Mouse (Mus musculus) heart, adult 11 months (tissue): Measurements from ENCODE around the gene Cracr2b.

Experiments used
- DNase-seq: peaks from one replicate; pipeline ENCODE4 v3.0.0; 2022

Cracr2b gene

DNA sequence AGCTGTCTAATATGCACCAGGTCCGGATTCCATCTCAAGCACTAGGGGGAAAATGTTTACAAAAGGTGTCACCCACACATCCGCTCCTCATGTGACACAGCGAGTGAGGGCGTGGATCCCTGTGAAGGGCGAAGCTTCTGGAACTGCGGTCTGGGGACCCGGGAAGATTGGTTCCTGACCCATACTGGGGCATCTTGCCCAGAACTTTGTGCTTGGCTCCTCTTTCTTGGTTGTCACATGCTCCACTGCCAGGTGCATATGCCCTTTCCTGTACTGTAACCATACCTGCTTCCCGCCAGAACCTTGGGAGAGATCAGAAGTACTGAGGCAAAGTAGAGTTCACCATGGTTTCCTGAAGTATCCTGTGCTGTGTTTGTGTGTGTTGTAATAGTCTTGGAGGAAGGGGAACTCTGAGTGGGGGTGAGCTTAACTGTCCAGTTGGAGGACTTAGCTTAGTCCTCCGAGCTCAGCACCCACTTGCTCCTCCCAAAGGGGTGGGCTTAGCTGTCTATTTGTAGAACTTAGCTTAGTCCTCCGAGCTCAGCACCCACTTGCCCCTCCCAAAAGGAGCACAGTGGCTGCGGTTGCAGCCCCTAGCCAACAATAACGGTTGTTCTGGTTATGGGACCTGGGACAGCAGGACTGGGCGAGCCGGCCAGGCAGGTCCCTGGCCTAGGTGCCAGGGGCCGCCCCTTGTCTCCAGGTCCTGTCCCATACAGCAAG lies at the start of gene Cracr2b:
Cracr2b (plus strand) TSS at position 704 of the 723 bp plus-strand sequence.
- peak; percentile 98 for DNase-seq

DNA sequence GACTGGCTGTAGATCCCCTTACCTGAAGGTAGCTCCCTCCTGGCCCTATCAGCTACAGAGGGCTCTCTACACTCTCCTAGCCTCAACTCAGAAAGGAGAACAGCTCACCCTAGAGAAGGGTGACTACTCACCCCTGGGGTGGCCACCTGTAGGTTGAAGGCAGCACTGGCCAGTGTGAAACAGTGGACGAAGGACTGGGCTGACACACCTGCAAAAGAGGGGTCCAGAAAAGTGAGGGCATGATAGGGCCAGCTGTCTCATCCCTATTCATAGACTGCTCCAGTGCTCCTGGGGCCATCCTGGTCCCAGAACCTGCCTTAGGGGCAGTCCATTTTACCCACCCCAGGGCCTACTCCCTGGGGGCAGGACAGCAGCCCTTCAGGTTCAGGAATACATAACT lies 49.2 kb upstream of the Cracr2b start:
- DNase-seq, result peak; percentile 92

DNA sequence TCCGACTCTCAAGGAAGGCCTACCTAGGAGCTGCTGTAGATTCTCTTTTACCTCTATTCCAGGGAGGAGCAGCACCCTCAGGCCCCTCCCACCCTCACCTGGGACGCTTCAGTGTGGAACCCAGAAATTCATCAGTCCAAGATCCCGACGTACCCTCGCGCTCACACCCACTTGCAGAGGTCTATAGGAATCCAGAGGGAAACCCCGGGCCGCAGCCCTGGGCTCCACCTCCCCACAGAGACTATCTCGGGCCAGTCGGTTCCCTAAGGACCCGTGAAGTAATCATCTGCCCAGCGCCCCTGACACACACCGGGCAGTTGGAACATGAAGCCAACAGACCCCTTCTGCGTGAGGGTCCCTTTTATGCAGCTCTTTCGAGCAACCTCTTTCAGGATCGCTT lies 47.6 kb upstream of the Cracr2b start:
- peak; percentile 95 for DNase-seq

DNA sequence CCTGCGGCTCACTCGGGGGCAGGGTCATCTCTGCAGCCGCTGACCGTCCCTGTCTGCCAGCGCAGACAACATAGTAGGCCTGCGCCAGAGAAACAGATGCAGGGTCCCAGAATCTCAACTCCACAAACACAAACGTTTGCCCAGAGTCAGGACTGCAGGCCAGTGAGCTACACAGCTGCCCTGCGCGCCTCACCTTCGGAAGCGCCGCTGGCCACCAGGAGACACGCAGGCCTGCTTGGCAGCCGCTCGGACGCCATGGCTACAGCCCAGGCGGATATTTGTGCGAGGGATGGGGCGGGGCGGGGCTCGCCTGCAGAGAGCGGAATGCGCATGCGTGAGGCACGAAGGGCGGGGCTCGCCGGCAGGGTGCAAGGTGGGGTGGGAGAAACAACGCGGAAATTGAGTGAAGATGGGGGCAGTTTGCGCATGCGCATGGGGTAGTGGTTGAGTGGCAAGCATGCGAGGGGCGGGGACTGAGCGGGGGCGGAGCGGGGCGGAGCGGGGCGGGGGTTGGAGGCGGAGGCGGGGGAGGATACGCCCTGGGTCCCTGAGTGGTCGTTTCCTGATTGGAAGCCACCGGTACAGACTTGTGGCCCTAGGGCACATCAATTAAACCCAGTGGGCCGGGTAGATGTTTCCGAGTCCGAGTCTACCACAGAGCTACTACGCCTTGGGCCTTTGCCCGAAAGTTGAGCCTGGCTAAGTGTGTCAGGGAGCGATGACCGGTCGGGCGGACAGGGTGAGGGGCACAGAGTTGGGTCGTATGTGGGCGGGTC lies 46.9 kb upstream of the Cracr2b start, which contains the start of gene Gatd1:
Gatd1 (minus strand) TSS at position 328 of the 776 bp plus-strand sequence.
- DNase-seq, result peak; percentile 100

DNA sequence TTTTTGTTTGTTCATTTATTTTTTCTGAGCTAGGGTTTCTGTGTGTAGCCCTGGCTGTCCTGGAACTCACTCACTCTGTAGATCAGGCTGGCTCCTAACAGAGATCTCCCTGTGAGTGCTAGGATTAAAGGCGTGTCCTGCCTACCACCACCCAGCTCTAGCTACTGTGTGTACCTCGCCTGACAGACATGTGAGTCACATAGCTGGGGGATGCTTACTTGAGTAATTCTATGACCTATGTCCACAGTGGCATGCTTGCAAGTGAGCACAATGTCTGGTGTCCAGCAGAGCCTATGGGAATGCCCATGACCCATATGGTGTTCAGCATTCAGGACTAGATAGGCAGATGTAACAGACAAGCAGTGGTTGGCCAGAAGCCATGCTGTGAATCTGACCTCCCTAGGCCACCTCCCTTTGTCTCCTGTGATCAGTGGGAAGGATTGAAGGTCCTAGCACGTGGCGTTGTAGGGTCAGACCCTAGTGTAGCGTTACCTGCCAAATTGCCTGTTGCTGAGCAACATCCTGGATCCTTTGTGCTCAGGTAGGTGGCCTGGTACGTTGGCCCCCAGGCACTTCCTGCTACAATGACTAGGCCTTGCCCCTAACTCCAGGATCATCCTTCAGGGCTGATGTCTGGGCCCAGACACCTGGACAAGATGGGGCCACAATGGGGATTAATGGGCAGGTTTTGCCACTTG lies 44.6 kb upstream of the Cracr2b start:
- DNase-seq, result peak; percentile 87

DNA sequence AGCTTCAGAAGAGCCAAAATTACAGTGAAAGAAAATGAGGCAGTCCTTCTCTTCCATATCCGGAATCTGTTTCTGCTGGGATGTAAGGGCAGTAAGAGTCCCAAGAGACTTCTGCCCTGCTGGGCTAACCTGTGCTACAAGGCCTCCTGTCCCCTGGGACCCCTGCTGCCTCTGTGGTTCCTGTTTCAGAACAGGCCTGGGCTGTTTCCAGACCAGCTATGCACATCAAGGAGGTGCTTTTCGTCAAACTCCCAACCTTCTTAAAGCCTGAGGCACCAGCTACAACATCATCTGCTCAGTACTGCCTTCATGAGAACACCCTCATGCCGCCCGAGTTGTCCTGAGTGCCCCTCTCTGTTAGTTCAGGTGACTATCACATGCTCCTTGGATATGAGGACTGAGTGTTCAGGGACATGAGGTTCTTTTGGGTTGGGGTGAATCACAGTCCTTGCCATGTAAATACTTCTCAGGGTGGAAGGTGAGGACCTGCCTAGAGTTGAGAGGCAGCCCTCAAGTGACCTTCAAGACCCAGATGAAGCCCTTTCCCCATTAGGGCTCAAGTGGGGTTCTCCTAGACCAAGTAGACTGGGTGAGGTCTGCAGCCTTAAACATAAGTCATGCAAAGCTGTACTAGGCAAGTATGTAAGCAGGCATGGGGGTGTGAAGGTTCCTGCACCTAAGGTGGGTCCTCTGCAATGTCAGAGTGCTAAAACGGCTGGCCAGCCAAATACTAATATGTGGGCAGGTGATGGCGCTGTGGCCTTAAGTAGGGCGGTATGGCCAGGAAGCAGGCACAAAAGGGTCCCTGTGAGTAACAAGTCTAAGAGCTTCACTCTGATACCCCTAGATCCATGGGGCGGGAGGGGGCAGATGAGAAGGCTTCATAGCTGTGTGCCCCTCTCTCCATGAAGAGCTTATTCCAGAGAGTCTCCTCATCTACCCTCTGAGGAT lies 42.9 kb upstream of the Cracr2b start:
- peak; percentile 84 for DNase-seq

DNA sequence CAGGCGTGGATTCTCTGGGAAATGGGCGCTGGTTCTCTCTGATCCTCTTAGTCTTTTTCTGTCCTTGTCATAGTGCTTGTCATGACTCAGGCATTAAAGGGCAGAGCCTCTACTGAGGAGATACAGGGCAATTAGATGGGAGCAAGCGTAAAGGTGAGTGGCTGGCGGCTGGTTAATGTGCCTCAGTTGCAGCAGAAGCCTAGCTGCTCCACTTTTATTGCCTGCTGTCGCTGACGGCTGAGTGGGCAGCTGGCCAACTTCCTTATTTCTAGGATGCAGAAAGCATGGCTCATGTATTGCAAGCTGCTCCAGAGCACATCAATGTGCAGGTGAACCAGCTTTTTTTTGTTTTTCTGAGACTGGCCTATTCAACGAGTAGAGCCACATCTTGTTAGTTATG lies 41.9 kb upstream of the Cracr2b start:
- peak; percentile 91 for DNase-seq

DNA sequence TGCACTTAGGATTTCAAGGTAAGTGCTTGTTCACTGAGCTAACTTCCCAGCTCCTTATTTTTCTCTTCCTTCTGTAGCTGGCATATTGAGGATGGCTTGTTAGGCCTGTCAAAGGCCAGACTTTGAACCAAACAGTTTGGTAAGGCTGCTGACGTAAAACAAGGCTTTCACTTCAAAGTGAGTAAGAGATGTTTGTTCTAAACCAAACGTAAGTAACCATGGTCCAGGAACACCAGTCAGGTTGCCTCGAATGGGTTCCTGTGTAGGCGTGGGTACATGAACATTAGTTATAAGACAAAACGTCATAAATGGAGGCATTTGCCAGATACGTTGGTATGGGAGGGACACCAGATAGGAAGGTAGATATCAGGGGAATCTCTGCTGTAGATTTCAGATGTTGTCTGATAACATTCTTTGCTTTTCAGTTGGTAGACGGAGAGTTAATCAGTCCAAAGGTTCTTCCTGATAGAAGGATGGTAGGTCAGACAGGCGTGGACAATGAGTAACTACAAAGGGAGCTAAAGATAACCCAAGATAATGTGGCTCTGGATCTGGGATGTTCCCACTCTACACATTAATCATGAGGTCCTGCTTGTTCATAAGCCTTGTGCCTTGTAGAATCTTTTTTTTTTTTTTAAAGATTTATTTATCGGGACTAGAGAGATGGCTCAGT lies 40.7 kb upstream of the Cracr2b start:
- DNase-seq, result no peak

DNA sequence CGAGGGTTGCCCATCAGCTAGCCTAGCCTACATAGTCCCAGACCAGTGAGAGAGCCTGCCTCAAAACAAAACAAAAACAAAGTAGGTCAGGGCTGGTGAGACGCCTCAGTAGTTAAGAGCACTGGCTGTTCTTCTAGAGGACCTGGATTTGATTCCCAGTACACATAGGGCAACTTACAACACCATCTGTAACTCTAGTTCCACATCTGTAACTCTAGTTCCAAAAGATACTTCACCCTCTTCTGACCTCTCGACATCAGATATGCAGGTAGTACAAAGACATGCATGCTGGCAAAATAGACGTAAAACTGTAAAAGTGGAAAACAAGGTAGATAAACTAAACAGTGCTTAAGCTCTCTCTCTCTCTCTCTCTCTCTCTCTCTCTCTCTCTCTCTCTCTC lies 37.1 kb upstream of the Cracr2b start:
- no peak for DNase-seq

DNA sequence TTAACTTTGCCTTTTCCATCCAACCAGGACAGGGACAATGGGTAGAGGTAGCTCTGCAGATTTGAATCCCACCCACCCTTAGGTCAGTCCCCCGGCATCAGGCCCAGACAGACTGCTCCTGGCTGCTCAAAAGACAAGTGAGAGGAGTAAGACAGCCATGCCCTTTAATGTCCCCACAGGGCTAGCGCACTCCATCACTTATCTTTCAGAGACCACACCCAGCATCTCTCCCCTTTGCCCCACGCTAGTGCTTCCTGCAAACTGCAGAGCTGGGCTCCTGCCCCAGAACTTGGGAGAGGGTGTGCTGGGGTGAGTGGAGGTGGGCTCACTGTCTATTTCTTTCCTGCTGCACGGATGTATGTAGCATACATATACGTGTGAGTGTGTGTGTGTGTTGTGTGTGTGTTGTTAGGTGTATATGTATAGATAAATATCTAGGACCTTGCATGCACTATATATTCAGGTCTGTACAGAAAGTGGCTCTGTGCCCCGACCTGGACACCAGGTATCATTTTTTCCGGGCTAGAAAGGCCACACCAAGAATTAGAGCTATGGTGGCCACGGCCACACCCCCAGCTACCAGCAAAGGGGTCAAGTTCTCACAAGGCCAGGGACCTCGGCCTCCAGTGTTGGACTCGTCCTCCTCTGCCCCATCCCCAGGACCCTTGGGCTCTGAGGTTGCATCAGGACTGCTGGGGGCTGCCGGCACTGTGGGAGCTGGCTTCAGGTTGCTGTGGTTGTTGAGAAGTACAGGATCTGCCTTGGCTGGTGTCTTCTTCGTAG lies 33.8 kb upstream of the Cracr2b start:
- DNase-seq, result peak; percentile 83

DNA sequence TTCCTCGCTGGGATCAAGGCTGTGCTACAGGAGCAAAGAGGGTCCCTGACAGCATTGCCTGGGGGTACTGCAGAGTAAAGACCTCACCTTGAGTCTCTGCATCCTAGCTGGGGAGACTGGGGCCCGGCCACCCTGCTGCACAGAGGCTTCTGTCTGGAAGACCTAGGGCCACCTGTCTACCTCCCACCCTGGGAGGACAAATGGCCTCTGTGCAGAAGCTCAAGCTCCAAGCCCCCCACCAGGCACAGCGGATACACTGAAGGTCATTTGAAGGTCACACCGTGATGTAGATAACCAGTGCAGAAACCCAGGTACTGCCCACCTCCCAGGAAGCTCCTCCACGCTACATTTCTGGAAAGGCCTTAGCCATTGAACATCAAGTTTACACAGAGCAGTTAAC lies 32.2 kb upstream of the Cracr2b start:
- DNase-seq, result no peak

DNA sequence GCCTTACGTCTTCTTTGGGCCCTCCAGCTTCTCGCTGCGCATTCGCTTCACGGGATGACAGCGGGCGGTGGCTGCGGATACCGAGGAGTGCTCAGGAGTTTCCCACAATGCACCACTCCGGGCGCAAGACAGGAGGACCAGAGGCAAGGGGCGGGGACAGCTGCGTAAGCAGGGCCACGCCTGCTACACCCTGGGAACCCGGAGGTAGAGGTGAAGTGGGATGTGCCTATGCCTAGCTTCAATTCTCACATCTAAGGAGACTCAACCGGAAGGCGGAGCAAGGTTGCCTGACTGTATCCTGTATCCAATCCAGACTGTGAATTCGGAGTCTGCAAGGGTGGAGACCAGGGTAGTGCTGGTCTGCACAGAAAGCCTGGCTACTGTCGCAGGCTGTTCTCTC lies 31.6 kb upstream of the Cracr2b start, which contains the start of gene Cend1:
Cend1 (minus strand) TSS at position 182 of the 400 bp plus-strand sequence.
- DNase-seq, result peak; percentile 96

DNA sequence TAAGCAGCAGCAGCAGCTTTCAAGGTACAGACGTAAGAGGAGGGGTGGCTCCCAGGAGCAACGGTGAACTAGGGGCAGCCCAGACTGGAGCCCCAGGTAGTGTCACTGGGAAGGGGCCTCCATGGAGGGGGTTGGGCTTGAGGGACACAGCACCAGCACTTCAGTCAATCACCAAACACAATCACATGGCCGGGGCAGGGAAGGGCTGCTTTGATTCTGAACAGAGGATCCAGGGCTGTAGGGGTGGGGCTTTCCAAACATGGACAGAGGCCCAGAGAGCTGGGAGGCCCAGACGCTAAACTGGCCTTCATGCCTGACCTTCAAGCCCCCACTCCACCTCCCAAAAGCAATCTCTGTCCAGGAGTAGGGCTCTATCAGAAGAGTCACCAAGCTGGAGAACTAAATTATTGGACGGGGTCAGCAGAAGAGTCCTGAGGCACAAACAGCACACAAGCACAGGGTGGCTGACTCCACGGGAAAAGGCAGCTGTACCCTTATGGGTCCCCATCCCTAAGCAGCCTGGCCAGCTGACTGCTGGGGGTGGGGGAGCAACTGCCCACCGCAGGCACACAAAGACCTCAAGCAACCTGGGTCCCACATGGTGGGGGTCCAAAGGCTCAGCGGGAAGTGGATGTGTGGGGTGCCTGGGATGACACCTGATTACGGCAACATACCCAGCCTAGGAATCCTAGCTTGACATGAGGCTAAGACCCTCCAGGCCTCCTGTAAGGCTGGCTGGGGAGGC lies 30.9 kb upstream of the Cracr2b start:
- peak; percentile 92 for DNase-seq

DNA sequence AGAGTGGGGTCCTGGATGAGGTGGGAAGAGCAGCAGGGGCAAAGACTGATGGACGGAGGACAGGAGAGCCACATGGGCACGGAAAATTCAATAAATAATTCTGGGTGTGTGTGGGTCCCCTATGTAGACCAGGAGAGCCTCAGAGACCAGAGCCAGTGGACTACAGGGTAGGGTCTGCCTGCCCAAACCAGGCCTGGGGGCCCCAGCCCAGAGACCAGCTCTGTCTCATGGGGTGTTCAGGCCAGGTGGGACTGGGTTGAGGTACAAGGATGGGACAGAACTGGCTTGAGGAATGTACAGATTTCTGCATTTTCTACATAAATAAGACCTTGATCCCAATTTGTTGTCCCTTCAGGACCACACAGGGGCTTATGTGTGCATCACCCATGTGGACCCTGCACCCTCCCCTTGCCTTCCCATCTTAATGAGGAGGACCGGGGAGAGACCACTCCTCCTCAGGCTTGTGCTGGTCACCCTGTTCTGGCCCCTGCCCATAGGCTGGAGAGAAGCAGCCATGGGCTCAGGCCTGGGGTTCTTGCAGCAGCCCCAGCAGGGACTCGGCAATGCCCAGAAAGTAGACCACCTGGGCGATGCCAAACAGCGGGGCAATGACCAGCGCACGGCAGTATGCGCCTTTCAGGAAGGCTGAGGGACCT lies 30.2 kb upstream of the Cracr2b start:
- DNase-seq, result peak; percentile 91

DNA sequence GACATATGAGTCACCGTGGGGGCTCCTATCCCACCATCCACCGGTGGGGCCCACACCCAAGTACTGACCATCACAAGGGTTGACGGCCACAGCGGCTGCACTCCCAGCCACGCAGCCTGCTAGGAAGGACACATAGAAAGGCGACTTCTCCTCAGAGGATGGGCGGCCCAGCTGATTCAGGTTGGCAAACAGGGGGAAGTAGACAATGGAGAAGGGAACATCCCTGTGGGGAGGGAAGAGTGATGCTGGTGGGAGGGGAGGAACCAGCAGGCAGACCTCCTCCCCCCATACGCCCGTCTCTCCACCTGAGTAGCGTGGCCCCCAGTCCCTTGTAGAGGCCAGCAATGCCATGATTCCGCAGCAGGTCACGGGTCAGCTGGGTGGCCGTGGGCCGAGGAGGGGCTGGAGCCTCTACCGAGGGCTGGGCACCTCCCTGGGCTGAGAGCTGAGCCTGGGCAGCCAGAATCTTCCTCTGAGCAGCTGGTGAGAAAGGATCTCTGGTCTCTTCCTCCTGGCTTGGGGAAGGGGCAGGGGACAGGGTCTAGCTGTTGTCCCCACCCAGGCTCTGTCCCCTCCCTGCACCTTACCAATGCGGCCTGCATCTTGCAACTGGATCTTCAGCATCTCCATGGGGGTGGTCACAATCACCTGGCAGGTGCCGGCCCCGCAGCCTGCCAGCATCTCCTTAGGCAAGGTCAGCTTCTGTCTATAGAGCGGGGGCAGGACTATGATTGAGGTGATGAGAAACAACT lies 29.3 kb upstream of the Cracr2b start:
- DNase-seq, result peak; percentile 91

DNA sequence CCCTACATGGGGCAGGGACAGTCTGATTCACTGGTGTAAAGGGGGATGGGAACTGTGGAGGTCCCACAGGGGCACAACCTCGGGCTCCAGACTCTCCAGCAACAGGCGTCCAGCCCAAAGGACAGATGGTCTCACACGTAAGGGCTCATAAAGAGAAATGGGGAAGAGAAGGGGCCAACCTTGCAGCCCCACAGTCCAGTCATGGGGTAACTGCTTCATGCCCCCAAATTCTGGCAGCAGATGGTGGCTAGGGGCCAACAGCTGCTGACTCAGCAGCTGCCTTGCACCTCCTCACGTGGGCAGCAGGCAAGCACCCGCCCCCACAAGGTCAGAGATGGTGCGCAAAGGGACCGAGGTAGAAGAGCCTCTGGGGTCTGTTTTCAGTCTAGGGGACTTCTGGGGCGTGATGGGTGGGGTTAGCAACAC lies 28.7 kb upstream of the Cracr2b start:
- DNase-seq, result peak; percentile 95

DNA sequence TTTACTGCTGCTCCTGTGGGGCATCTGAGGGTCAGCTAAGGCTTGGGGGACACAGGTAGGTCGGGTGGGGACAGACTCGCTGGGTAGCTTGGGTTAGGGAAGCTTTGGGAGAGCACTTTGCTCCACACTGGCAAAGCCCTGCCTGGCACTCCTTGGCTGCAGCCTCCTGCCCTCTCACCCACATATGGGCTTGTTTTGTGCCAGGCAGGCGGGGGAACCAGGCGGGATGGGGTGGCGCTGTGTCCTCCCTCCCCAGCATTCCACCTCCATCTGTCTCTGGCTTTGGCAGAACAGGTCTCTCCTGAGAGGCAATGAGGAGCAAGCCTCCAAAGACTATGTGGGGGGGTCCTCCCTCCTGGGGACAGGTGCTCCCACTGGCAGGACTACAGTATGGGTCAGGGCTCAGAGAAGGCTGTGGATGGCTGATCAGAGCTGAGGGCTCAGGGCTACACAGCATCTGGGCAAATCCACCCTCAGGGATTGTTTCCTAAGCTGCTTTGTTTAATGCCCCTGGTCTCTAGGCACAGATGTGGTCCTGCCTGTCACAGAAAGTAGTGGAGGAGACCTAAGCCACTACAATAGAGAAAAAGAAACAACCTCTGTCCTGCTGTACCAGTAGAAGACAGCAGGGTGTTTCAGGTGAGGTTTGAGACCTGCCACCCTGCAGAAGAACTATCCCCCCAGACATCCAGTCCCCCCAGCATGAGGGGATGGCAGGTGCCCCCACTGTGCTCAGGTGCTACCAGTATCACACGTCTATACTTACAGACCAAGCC lies 28.0 kb upstream of the Cracr2b start:
- peak; percentile 98 for DNase-seq
